Comparison of ENCODE assay signal across 11 mouse cellular contexts in the genomic region with DNA sequence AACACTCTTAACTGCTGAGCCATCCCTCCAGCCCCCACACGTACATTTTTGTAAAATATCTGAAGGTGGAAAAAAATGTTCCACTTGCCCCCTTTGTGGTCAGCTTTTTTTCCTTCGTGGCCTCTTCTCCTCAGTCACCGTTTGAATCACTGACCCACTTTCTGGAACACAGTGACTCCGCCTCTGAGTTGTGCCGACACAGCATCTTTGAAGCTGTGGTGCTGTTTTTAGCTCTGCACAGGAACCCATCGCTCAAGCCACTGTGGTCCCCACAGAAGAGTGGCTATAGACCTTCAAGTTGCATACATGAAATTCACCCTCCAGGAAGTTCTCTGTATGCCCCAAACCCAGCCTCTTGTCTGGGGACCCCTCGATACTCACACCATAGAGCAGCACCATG. TPM values are rescaled to one million over a fixed set of nuclear protein-coding genes. Genes with fewer than 3 reads are reported as not detected.
DNase-seq lines count a peak whose midpoint lies in the region; ATAC-seq and TF ChIP-seq lines count a peak whose summit lies in the region.
"Had no signal": no experiment of that assay in that cellular context is flagged by ENCODE, and none has a peak within 500 bp of the region (broad histone marks: within the 10 kb centered on the region; RNA-seq: fewer than 3 reads in every experiment).

No protein-coding gene starts in this region.

- no peaks in the 10 kb centered on the region for H3K27me3 ChIP-seq in liver, embryonic 12.5 days (replicated peaks)
- H3K27me3 ChIP-seq in forebrain, embryonic 11.5 days (ENCODE audit: control insufficient read depth, insufficient read depth, low read length) = no peaks in the 10 kb centered on the region

- H3K36me3 ChIP-seq in liver, embryonic 12.5 days = peaks cover 31% of the 10 kb centered on the region
- no peaks in the 10 kb centered on the region; the same call in 1 of the 2 replicates for H3K36me3 ChIP-seq in forebrain, embryonic 11.5 days (ENCODE audit: control insufficient read depth, insufficient read depth, low read length)

- peak overlapping the region; percentile 54; the same call in 1 of the 2 replicates for H3K27ac ChIP-seq in liver, embryonic 12.5 days
- H3K27ac ChIP-seq in bone marrow, adult 2 months (ENCODE audit: control insufficient read depth, insufficient read depth, low read depth, low read length, poor library complexity) = peak overlapping the region; percentile 76
- H3K27ac ChIP-seq in olfactory bulb, adult 2 months (ENCODE audit: insufficient read depth, low read depth, low read length) = peak overlapping the region; percentile 12; the same call in 1 of the 2 replicates
- H3K27ac ChIP-seq in forebrain, embryonic 11.5 days (ENCODE audit: low read depth, low read length) = no peak overlapping the region

- 65% methylated on average over 7 of the region's 7 CpGs for WGBS in liver, embryonic 12.5 days (ENCODE audit: insufficient replicate concordance)
- WGBS in bone marrow, adult 2 months = 13% methylated on average over 7 of the region's 7 CpGs
- 40% methylated on average over 7 of the region's 7 CpGs for WGBS in olfactory bulb, adult 2 months
- WGBS in forebrain, embryonic 11.5 days = 86% methylated on average over 7 of the region's 7 CpGs

- no peak overlapping the region for H3K4me2 ChIP-seq in liver, embryonic 12.5 days
- H3K4me2 ChIP-seq in forebrain, embryonic 11.5 days (ENCODE audit: low read depth, low read length, severe bottlenecking) = no peak overlapping the region
- H3K4me2 ChIP-seq: midbrain, embryonic 11.5 days had no signal

- TF ChIP-seq CTCF in bone marrow, adult 2 months (IDR thresholded peaks at IDR 0.05; ENCODE audit: control insufficient read depth, insufficient read depth, low read length) = no peak
- TF ChIP-seq CTCF in olfactory bulb, adult 2 months (IDR thresholded peaks at IDR 0.05; ENCODE audit: insufficient read depth, low read depth, low read length) = no peak

- intact Hi-C loops in gastrocnemius, postnatal 36 days (cut with DNase I) = no loop called here

- H3K9me3 ChIP-seq in liver, embryonic 12.5 days (replicated peaks) = no peaks in the 10 kb centered on the region
- no peaks in the 10 kb centered on the region for H3K9me3 ChIP-seq in forebrain, embryonic 11.5 days (ENCODE audit: control insufficient read depth, low read length)

- H3K9ac ChIP-seq in liver, embryonic 12.5 days = no peak overlapping the region
- H3K9ac ChIP-seq in forebrain, embryonic 11.5 days (ENCODE audit: low read length) = no peak overlapping the region

- no peak for TF ChIP-seq POLR2A in bone marrow, adult 2 months (IDR thresholded peaks at IDR 0.05; ENCODE audit: borderline replicate concordance, control insufficient read depth, low read depth, low read length)
- TF ChIP-seq POLR2A in olfactory bulb, adult 2 months (IDR thresholded peaks at IDR 0.05; ENCODE audit: insufficient read depth, low read depth, low read length) = no peak

- DNase-seq in gastrocnemius, adult 18-20 months (ENCODE audit: low spot score) = peak; percentile 61
- DNase-seq in gastrocnemius, postnatal 36 days = no peak
- no peak for DNase-seq in liver
- no peak for DNase-seq in forebrain, embryonic 11.5 days (ENCODE audit: low spot score)
- DNase-seq in adipocyte (ENCODE audit: low spot score) = no peak
- DNase-seq: cerebellum, adult 9-11 months had no signal

- ATAC-seq in liver, embryonic 12.5 days = no peak
- ATAC-seq in forebrain, embryonic 11.5 days (replicated peaks; ENCODE audit: low FRiP score) = no peak

- no peak overlapping the region for H3K4me3 ChIP-seq in liver, embryonic 12.5 days
- peak overlapping the region; percentile 49 for H3K4me3 ChIP-seq in bone marrow, adult 2 months (replicated peaks; ENCODE audit: control insufficient read depth, low read depth, low read length)
- no peak overlapping the region for H3K4me3 ChIP-seq in olfactory bulb, adult 2 months (ENCODE audit: insufficient read depth, low read depth, low read length)
- H3K4me3 ChIP-seq in forebrain, embryonic 11.5 days (ENCODE audit: low read depth, low read length) = no peak overlapping the region

- H3K4me1 ChIP-seq in liver, embryonic 12.5 days = peaks cover 17% of the 10 kb centered on the region
- peaks cover 9% of the 10 kb centered on the region for H3K4me1 ChIP-seq in bone marrow, adult 2 months (ENCODE audit: control insufficient read depth, insufficient read depth, low read length)
- H3K4me1 ChIP-seq in olfactory bulb, adult 2 months (ENCODE audit: control insufficient read depth, insufficient read depth, low read length) = peaks cover 23% of the 10 kb centered on the region
- H3K4me1 ChIP-seq in forebrain, embryonic 11.5 days (replicated peaks; ENCODE audit: control insufficient read depth, insufficient read depth, low read length) = no peaks in the 10 kb centered on the region

RNA-seq across cellular contexts. Expression of a gene that starts 7.9 kb away (rescaled TPM):
- total RNA-seq in gastrocnemius, adult 18-20 months (2021) = under 1 TPM; 0.45 to 0.46 TPM
- total RNA-seq in gastrocnemius, postnatal 36 days (2021) = 1 to 10 TPM; 1.1 TPM
- polyA plus RNA-seq in liver, embryonic 12.5 days (2016; fragmentation: Nextera tagmentation; extraction: Ambion mirVana) = 14.5 and 16.1 TPM in 2 replicates
- polyA plus RNA-seq in bone marrow, adult 2 months (2011; ENCODE audit: insufficient read depth, insufficient read length, low replicate concordance, missing spikeins) = 29.1 and 94.3 TPM in 2 replicates
- not detected in 2 replicates for polyA plus RNA-seq in olfactory bulb, adult 2 months (2012; ENCODE audit: insufficient read depth, insufficient read length, low replicate concordance, missing spikeins)
- polyA plus RNA-seq in forebrain, embryonic 11.5 days (2014; fragmentation: Nextera tagmentation; extraction: Ambion mirVana) = 2.1 and 2.4 TPM in 2 replicates

RNA-seq across cellular contexts. Expression of a gene that starts 13.5 kb away (rescaled TPM):
- 10 to 100 TPM; 33.2 to 34.9 TPM for total RNA-seq in gastrocnemius, adult 18-20 months (2021)
- 10 to 100 TPM; 20.5 to 30.2 TPM for total RNA-seq in gastrocnemius, postnatal 36 days (2021)
- polyA plus RNA-seq in liver, embryonic 12.5 days (2016; fragmentation: Nextera tagmentation; extraction: Ambion mirVana) = 41.6 and 43.1 TPM in 2 replicates
- 7.9 and 12.1 TPM in 2 replicates for polyA plus RNA-seq in bone marrow, adult 2 months (2011; ENCODE audit: insufficient read depth, insufficient read length, low replicate concordance, missing spikeins)
- polyA plus RNA-seq in olfactory bulb, adult 2 months (2012; ENCODE audit: insufficient read depth, insufficient read length, low replicate concordance, missing spikeins) = not detected in 2 replicates
- polyA plus RNA-seq in forebrain, embryonic 11.5 days (2014; fragmentation: Nextera tagmentation; extraction: Ambion mirVana) = 45.6 and 49.9 TPM in 2 replicates

RNA-seq across cellular contexts. Expression of a gene that starts 14.3 kb away (rescaled TPM):
- 10 to 100 TPM; 95.9 to 98.2 TPM for total RNA-seq in gastrocnemius, adult 18-20 months (2021)
- total RNA-seq in gastrocnemius, postnatal 36 days (2021) = 10 to 100 TPM; 85.5 to 86.4 TPM
- polyA plus RNA-seq in liver, embryonic 12.5 days (2016; fragmentation: Nextera tagmentation; extraction: Ambion mirVana) = 28.5 and 29.0 TPM in 2 replicates
- 18.7 and 28.3 TPM in 2 replicates for polyA plus RNA-seq in bone marrow, adult 2 months (2011; ENCODE audit: insufficient read depth, insufficient read length, low replicate concordance, missing spikeins)
- polyA plus RNA-seq in olfactory bulb, adult 2 months (2012; ENCODE audit: insufficient read depth, insufficient read length, low replicate concordance, missing spikeins) = not detected in 2 replicates
- polyA plus RNA-seq in forebrain, embryonic 11.5 days (2014; fragmentation: Nextera tagmentation; extraction: Ambion mirVana) = 63.5 and 70.2 TPM in 2 replicates

RNA-seq across cellular contexts. Expression of a gene that starts 24.9 kb away (rescaled TPM):
- total RNA-seq in gastrocnemius, adult 18-20 months (2021) = not detected
- total RNA-seq in gastrocnemius, postnatal 36 days (2021) = not detected
- polyA plus RNA-seq in liver, embryonic 12.5 days (2016; fragmentation: Nextera tagmentation; extraction: Ambion mirVana) = not detected in 2 replicates
- not detected in 2 replicates for polyA plus RNA-seq in bone marrow, adult 2 months (2011; ENCODE audit: insufficient read depth, insufficient read length, low replicate concordance, missing spikeins)
- not detected in 2 replicates for polyA plus RNA-seq in olfactory bulb, adult 2 months (2012; ENCODE audit: insufficient read depth, insufficient read length, low replicate concordance, missing spikeins)
- polyA plus RNA-seq in forebrain, embryonic 11.5 days (2014; fragmentation: Nextera tagmentation; extraction: Ambion mirVana) = not detected in 2 replicates
- polyA plus RNA-seq: gonadal fat pad, adult 2 months; midbrain, embryonic 11.5 days had no signal

RNA-seq across cellular contexts. Expression of a gene that starts 27.5 kb away (rescaled TPM):
- total RNA-seq in gastrocnemius, adult 18-20 months (2021) = 100 to 1,000 TPM; 110 to 131 TPM
- 100 to 1,000 TPM; 111 to 131 TPM for total RNA-seq in gastrocnemius, postnatal 36 days (2021)
- 186 and 188 TPM in 2 replicates for polyA plus RNA-seq in liver, embryonic 12.5 days (2016; fragmentation: Nextera tagmentation; extraction: Ambion mirVana)
- polyA plus RNA-seq in bone marrow, adult 2 months (2011; ENCODE audit: insufficient read depth, insufficient read length, low replicate concordance, missing spikeins) = 274 and 541 TPM in 2 replicates
- polyA plus RNA-seq in olfactory bulb, adult 2 months (2012; ENCODE audit: insufficient read depth, insufficient read length, low replicate concordance, missing spikeins) = 179 and 465 TPM in 2 replicates
- 338 and 382 TPM in 2 replicates for polyA plus RNA-seq in forebrain, embryonic 11.5 days (2014; fragmentation: Nextera tagmentation; extraction: Ambion mirVana)
